Mouse (Mus musculus): Measurements from ENCODE around the gene Ccn2. TPM values are rescaled to one million over a fixed set of nuclear protein-coding genes. Genes with fewer than 3 reads are reported as not detected.
A peak's percentile ranks its signal among the peaks of the same experiment; 100 is the strongest.

The Ccn2 gene
- polyA plus RNA-seq, 1 experiment from 2014 or later = 5.2 TPM

DNA sequence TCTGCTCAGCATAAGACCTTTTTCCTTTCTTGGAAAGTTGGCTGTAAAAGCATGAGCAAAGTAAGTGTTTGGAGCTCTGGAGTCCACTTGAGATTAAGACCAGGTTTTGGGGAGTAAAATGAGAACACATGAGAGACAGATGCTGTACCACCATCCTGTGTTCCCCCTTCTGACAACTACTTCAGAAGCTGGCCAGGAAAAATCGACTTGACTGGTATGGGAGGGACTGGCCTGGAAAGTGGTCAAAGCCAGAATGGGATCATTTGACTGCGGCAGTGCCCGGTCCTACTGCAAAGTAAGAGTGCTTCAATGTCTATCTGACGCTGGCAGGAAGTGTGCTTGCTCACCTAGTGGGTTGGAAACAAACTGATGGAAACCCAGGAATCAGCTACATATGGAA is 6.4 kb upstream of the Ccn2 start:
- no peak for ATAC-seq (ENCODE audit: low FRiP score, low TSS enrichment)
- no peak overlapping the region for H3K9ac ChIP-seq (ENCODE audit: low read depth, low read length)
- no peaks in the 10 kb centered on the region for H3K27me3 ChIP-seq (ENCODE audit: control insufficient read depth, insufficient read depth, low read length)
- H3K27ac ChIP-seq (ENCODE audit: low read depth, low read length) = no peak overlapping the region
- peaks cover 11% of the 10 kb centered on the region; the same call in 1 of the 2 replicates for H3K4me1 ChIP-seq (ENCODE audit: control insufficient read depth, insufficient read depth, low read length)
- H3K36me3 ChIP-seq (ENCODE audit: control insufficient read depth, insufficient read depth, low read length) = no peaks in the 10 kb centered on the region
- no peak overlapping the region for H3K4me2 ChIP-seq (replicated peaks; ENCODE audit: low read depth, low read length)
- H3K4me3 ChIP-seq (ENCODE audit: low read length) = no peak overlapping the region
- H3K9me3 ChIP-seq (ENCODE audit: control insufficient read depth, low read length) = no peaks in the 10 kb centered on the region
- 83% methylated on average over 4 of the region's 4 CpGs for WGBS

GRCm38 (mm10) chr10:24589238-24589637 is 6.0 kb upstream of the Ccn2 start:
- WGBS = 89% methylated on average over 9 of the region's 9 CpGs
- Histone ChIP-seq H3K4me3 (ENCODE audit: low read length) (no peak overlapping the region), H3K9me3 (ENCODE audit: control insufficient read depth, low read length) (no peaks in the 10 kb centered on the region), H3K4me1 (ENCODE audit: control insufficient read depth, insufficient read depth, low read length) (peaks cover 11% of the 10 kb centered on the region; the same call in 1 of the 2 replicates), H3K36me3 (ENCODE audit: control insufficient read depth, insufficient read depth, low read length) (no peaks in the 10 kb centered on the region), H3K27ac (ENCODE audit: low read depth, low read length) (no peak overlapping the region), H3K4me2 (replicated peaks; ENCODE audit: low read depth, low read length) (no peak overlapping the region), H3K27me3 (ENCODE audit: control insufficient read depth, insufficient read depth, low read length) (no peaks in the 10 kb centered on the region), H3K9ac (ENCODE audit: low read depth, low read length) (no peak overlapping the region)
- ATAC-seq (ENCODE audit: low FRiP score, low TSS enrichment) = no peak

DNA sequence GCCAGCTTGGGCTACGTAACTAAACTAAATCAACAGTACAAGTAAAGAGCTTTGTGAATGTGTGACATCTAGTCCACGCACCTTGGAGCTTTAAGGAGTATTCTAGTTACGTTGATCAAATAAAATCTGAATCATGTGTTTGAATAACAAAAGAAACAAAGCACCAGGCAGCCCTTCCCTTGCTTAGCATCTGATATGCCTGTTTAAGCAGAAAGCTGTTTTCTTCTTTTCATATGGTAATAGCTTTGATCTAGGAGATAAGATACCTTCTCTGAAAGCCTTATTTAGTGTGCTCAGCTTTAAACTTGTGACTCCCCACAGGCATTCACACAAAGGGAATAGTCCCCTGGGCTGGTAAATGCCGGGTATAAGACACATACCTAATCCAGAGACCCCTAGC is 4.7 kb upstream of the Ccn2 start:
- 70% methylated on average over 4 of the region's 4 CpGs for WGBS
- Histone ChIP-seq H3K27me3 (ENCODE audit: control insufficient read depth, insufficient read depth, low read length) (no peaks in the 10 kb centered on the region), H3K27ac (ENCODE audit: low read depth, low read length) (no peak overlapping the region), H3K4me1 (ENCODE audit: control insufficient read depth, insufficient read depth, low read length) (peaks cover 11% of the 10 kb centered on the region; the same call in 1 of the 2 replicates), H3K4me3 (ENCODE audit: low read length) (no peak overlapping the region), H3K9me3 (ENCODE audit: control insufficient read depth, low read length) (no peaks in the 10 kb centered on the region), H3K9ac (ENCODE audit: low read depth, low read length) (no peak overlapping the region), H3K36me3 (ENCODE audit: control insufficient read depth, insufficient read depth, low read length) (no peaks in the 10 kb centered on the region), H3K4me2 (replicated peaks; ENCODE audit: low read depth, low read length) (no peak overlapping the region)
- no peak for ATAC-seq (ENCODE audit: low FRiP score, low TSS enrichment)

GRCm38 (mm10) chr10:24591136-24591535 is 4.1 kb upstream of the Ccn2 start:
- Histone ChIP-seq H3K4me1 (ENCODE audit: control insufficient read depth, insufficient read depth, low read length) (peaks cover 11% of the 10 kb centered on the region; the same call in 1 of the 2 replicates), H3K9me3 (ENCODE audit: control insufficient read depth, low read length) (no peaks in the 10 kb centered on the region), H3K9ac (ENCODE audit: low read depth, low read length) (no peak overlapping the region), H3K27me3 (ENCODE audit: control insufficient read depth, insufficient read depth, low read length) (no peaks in the 10 kb centered on the region), H3K36me3 (ENCODE audit: control insufficient read depth, insufficient read depth, low read length) (no peaks in the 10 kb centered on the region), H3K4me2 (replicated peaks; ENCODE audit: low read depth, low read length) (no peak overlapping the region), H3K4me3 (ENCODE audit: low read length) (no peak overlapping the region), H3K27ac (ENCODE audit: low read depth, low read length) (no peak overlapping the region)
- WGBS = 17% methylated on average over 4 of the region's 4 CpGs
- ATAC-seq (ENCODE audit: low FRiP score, low TSS enrichment) = no peak

GRCm38 (mm10) chr10:24591741-24592140 is 3.5 kb upstream of the Ccn2 start:
- Histone ChIP-seq H3K9ac (ENCODE audit: low read depth, low read length) (no peak overlapping the region), H3K4me2 (replicated peaks; ENCODE audit: low read depth, low read length) (no peak overlapping the region), H3K27ac (ENCODE audit: low read depth, low read length) (no peak overlapping the region), H3K9me3 (ENCODE audit: control insufficient read depth, low read length) (no peaks in the 10 kb centered on the region), H3K4me3 (ENCODE audit: low read length) (no peak overlapping the region), H3K27me3 (ENCODE audit: control insufficient read depth, insufficient read depth, low read length) (no peaks in the 10 kb centered on the region), H3K4me1 (ENCODE audit: control insufficient read depth, insufficient read depth, low read length) (peaks cover 16% of the 10 kb centered on the region; the same call in 1 of the 2 replicates), H3K36me3 (ENCODE audit: control insufficient read depth, insufficient read depth, low read length) (no peaks in the 10 kb centered on the region)
- ATAC-seq (ENCODE audit: low FRiP score, low TSS enrichment) = no peak
- 59% methylated on average over 5 of the region's 5 CpGs for WGBS

DNA sequence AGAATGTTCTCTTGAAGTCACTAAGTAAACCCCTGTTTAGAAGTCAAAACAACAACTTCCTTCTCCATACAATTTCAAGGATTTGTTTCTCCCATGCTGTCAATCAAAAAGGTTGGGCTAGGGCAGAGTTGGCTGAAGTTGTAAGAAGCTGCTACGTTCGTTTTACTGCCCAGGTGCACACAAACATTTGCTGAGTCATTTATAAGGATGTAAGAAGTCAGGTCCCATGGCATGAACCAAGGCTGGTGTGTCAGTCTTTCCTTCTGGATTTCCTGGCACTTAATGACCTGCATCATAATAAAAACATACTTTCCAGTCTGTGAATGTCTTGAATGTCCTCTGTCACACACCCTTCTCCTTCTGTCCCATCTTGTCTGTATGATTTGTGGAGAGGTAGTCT is 2.9 kb upstream of the Ccn2 start:
- no peak overlapping the region for H3K9ac ChIP-seq (ENCODE audit: low read depth, low read length)
- H3K36me3 ChIP-seq (ENCODE audit: control insufficient read depth, insufficient read depth, low read length) = no peaks in the 10 kb centered on the region
- H3K9me3 ChIP-seq (ENCODE audit: control insufficient read depth, low read length) = no peaks in the 10 kb centered on the region
- peaks cover 16% of the 10 kb centered on the region; the same call in 1 of the 2 replicates for H3K4me1 ChIP-seq (ENCODE audit: control insufficient read depth, insufficient read depth, low read length)
- no peak overlapping the region for H3K27ac ChIP-seq (ENCODE audit: low read depth, low read length)
- no peak for ATAC-seq (ENCODE audit: low FRiP score, low TSS enrichment)
- no peaks in the 10 kb centered on the region for H3K27me3 ChIP-seq (ENCODE audit: control insufficient read depth, insufficient read depth, low read length)
- H3K4me3 ChIP-seq (ENCODE audit: low read length) = no peak overlapping the region
- no peak overlapping the region for H3K4me2 ChIP-seq (replicated peaks; ENCODE audit: low read depth, low read length)
- WGBS = 63% methylated on average over 2 of the region's 2 CpGs

DNA sequence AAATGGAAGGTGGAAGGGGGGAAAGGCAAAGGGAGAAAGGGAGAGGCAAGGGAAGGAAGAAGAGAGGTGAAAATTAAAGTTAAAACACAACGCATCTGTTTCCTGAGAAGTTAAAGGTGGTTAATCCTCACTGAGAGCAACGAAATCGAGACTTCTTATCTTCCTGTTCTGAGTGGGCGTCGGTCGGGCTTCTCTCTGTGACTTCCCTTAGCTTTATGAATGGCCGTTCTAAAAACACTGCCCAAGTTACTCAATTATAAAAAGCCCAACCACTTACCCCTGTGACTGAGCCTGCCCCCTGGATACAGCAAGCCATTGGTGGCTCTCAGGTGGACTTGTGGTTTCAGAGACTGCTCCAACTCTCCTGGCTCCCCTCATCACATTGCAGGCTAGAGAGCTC is 2.3 kb upstream of the Ccn2 start:
- Histone ChIP-seq H3K4me2 (replicated peaks; ENCODE audit: low read depth, low read length) (no peak overlapping the region), H3K4me1 (ENCODE audit: control insufficient read depth, insufficient read depth, low read length) (peaks cover 16% of the 10 kb centered on the region; the same call in 1 of the 2 replicates), H3K4me3 (ENCODE audit: low read length) (no peak overlapping the region), H3K36me3 (ENCODE audit: control insufficient read depth, insufficient read depth, low read length) (no peaks in the 10 kb centered on the region), H3K9me3 (ENCODE audit: control insufficient read depth, low read length) (no peaks in the 10 kb centered on the region), H3K27me3 (ENCODE audit: control insufficient read depth, insufficient read depth, low read length) (no peaks in the 10 kb centered on the region), H3K9ac (ENCODE audit: low read depth, low read length) (no peak overlapping the region), H3K27ac (ENCODE audit: low read depth, low read length) (no peak overlapping the region)
- WGBS = 62% methylated on average over 7 of the region's 7 CpGs
- no peak for ATAC-seq (ENCODE audit: low FRiP score, low TSS enrichment)

DNA sequence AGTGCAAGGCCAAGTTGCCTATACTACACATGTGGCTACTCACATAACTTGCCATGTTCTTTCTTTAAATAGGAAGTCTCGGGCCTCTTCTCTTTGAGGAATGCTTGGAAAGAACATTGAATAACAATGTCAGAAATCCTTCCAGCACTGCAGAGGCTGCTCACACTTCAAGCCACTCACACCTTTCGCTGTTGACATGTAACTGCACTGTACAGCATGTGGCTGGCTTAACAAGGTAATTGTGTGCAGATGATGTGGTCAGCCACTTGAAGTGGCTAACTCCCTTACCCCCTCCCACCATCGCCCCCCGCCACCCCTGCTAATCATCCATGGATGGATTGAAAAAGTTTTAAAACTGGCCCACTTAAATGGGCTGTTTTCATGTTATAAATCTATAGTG is 1.7 kb upstream of the Ccn2 start:
- no peak for ATAC-seq (ENCODE audit: low FRiP score, low TSS enrichment)
- WGBS = 84% methylated on average over 4 of the region's 4 CpGs
- H3K9ac ChIP-seq (ENCODE audit: low read depth, low read length) = no peak overlapping the region
- no peaks in the 10 kb centered on the region for H3K36me3 ChIP-seq (ENCODE audit: control insufficient read depth, insufficient read depth, low read length)
- H3K4me2 ChIP-seq (replicated peaks; ENCODE audit: low read depth, low read length) = no peak overlapping the region
- no peak overlapping the region for H3K4me3 ChIP-seq (ENCODE audit: low read length)
- H3K27ac ChIP-seq (ENCODE audit: low read depth, low read length) = no peak overlapping the region
- H3K9me3 ChIP-seq (ENCODE audit: control insufficient read depth, low read length) = no peaks in the 10 kb centered on the region
- H3K27me3 ChIP-seq (ENCODE audit: control insufficient read depth, insufficient read depth, low read length) = no peaks in the 10 kb centered on the region
- H3K4me1 ChIP-seq (ENCODE audit: control insufficient read depth, insufficient read depth, low read length) = peaks cover 16% of the 10 kb centered on the region; the same call in 1 of the 2 replicates

DNA sequence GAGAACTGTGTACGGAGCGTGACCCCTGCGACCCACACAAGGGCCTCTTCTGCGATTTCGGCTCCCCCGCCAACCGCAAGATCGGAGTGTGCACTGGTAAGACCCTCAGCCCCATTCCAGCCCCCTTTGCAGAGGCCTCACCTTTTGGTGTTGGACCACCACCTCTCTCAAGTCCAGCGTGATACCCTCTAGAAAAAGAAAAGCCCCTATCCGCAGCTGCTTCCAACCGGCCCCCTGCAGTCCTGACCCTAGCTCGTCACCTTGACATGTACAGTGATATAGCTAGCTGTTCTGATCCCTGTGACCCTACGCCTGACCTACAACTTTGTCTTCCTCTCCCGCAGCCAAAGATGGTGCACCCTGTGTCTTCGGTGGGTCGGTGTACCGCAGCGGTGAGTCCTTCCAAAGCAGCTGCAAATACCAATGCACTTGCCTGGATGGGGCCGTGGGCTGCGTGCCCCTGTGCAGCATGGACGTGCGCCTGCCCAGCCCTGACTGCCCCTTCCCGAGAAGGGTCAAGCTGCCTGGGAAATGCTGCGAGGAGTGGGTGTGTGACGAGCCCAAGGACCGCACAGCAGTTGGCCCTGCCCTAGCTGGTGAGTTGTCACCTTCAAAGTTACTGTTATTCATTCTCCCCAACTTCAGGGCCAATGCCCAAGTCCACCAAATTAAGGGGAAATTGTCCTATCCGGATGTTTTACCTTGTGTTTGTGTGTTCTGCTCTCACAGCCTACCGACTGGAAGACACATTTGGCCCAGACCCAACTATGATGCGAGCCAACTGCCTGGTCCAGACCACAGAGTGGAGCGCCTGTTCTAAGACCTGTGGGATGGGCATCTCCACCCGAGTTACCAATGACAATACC is 994 bp downstream of the Ccn2 start:
- no peak overlapping the region; the same call in 1 of the 2 replicates for H3K27ac ChIP-seq (ENCODE audit: low read depth, low read length)
- H3K4me3 ChIP-seq (ENCODE audit: low read length) = peak overlapping the region; percentile 53
- peak overlapping the region; percentile 58 for H3K4me2 ChIP-seq (replicated peaks; ENCODE audit: low read depth, low read length)
- H3K36me3 ChIP-seq (ENCODE audit: control insufficient read depth, insufficient read depth, low read length) = no peaks in the 10 kb centered on the region
- H3K27me3 ChIP-seq (ENCODE audit: control insufficient read depth, insufficient read depth, low read length) = no peaks in the 10 kb centered on the region
- ATAC-seq (ENCODE audit: low FRiP score, low TSS enrichment) = peak; percentile 18; the same call in 1 of the 2 replicates
- peak overlapping the region; percentile 59 for H3K9ac ChIP-seq (ENCODE audit: low read depth, low read length)
- 24% methylated on average over 31 of the region's 31 CpGs for WGBS
- H3K9me3 ChIP-seq (ENCODE audit: control insufficient read depth, low read length) = no peaks in the 10 kb centered on the region
- H3K4me1 ChIP-seq (ENCODE audit: control insufficient read depth, insufficient read depth, low read length) = peaks cover 16% of the 10 kb centered on the region; the same call in 1 of the 2 replicates
